Mouse (Mus musculus) liver, embryonic 11.5 days (tissue): ENCODE results near the gene Inpp5a. TPM values are rescaled to one million over a fixed set of nuclear protein-coding genes. Genes with fewer than 3 reads are reported as not detected.
A peak's percentile ranks its signal among the peaks of the same experiment; 100 is the strongest.
"Not testable (repeated sequence)": the region's sequence is repeated elsewhere in the genome, so short reads cannot be mapped to it uniquely, and the experiment has no call there.

ENCODE experiments used
- ATAC-seq: fragments of 200-750 bp; cut with Nextera tagmentation; replicated peaks from 2 replicates; pipeline ENCODE4 v1.8.0; 2017; ENCODE audit warnings: moderate number of reproducible peaks, mild to moderate bottlenecking, moderate TSS enrichment, moderate library complexity; ENCODE audit not compliant: low FRiP score
- DNase-seq: peaks from one replicate; pipeline ENCODE4 v3.0.0-alpha.2; 2017; ENCODE audit warnings: low spot score
- H3K27ac ChIP-seq: fragments of 300-500 bp; sonication (generic); 2 replicates; pipeline ENCODE4 v1.5.1; 2014; ENCODE audit warnings: mild to moderate bottlenecking, low read depth, low read length, control low read depth
- H3K27me3 ChIP-seq: fragments of 300-500 bp; sonication (generic); replicated peaks from 2 replicates; pipeline ENCODE4 v1.6.1; 2014; ENCODE audit warnings: low read length, mixed read lengths; ENCODE audit not compliant: control insufficient read depth, insufficient read depth
- H3K36me3 ChIP-seq: fragments of 300-500 bp; sonication (generic); 2 replicates; pipeline ENCODE4 v1.6.1; 2014; ENCODE audit warnings: mild to moderate bottlenecking, low read length, moderate library complexity, mixed read lengths; ENCODE audit not compliant: control insufficient read depth, insufficient read depth
- H3K4me1 ChIP-seq: fragments of 300-500 bp; sonication (generic); replicated peaks from 2 replicates; pipeline ENCODE4 v1.6.1; 2014; ENCODE audit warnings: low read length, mixed read lengths; ENCODE audit not compliant: control insufficient read depth, insufficient read depth
- H3K4me2 ChIP-seq: fragments of 300-500 bp; sonication (generic); 2 replicates; pipeline ENCODE4 v1.6.1; 2014; ENCODE audit warnings: mild to moderate bottlenecking, control low read depth, moderate library complexity
- H3K4me3 ChIP-seq: fragments of 300-500 bp; sonication (generic); 2 replicates; pipeline ENCODE4 v1.5.1; 2014; ENCODE audit warnings: low read depth, low read length, control low read depth
- H3K9ac ChIP-seq: fragments of 300-500 bp; sonication (generic); 2 replicates; pipeline ENCODE4 v1.6.1; 2014; ENCODE audit warnings: low read depth, low read length, control low read depth
- H3K9me3 ChIP-seq: fragments of 300-500 bp; sonication (generic); 2 replicates; pipeline ENCODE4 v1.6.1; 2016; ENCODE audit warnings: low read length, inconsistent platforms, mixed read lengths; ENCODE audit not compliant: control insufficient read depth
- WGBS: fragments of 180-500 bp; shearing (Covaris S2); extraction: QIAGEN DNeasy Blood & Tissue Kit; methylation state at CpG from one replicate; pipeline ENCODE4 v1.1.7; 2014; 5-methylcytosine and 5-hydroxymethylcytosine counted together
- polyA plus RNA-seq: library from polyadenylated mRNA; unstranded; fragments of >200 nt; fragmentation: Nextera tagmentation; extraction: Ambion mirVana; gene quantifications from 2 replicates; pipeline ENCODE4 v1.2.1, GENCODE M21; 2014

The Inpp5a gene
- polyA plus RNA-seq, 1 experiment from 2014 or later: 11.8 TPM

DNA sequence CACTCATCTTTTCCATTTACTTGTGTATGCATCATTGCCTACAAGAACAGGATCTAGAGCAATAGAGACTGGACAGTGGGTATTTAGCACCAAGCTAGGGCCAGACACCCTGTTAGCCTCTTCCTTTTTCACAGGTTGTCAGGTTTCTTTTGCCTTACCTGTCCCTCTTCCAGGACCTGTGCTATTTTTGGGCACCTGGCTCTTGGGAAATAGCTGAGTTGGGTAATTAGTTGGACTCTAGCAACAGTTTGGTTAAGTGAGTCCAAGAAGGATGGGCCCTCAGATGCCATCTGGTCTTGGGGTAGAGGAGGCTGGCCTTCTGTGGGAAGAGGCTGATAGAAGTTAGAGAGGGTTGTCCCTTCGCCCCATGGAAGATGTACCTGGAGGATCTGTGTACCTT lies 29.5 kb downstream of the Inpp5a start:
- no peak overlapping the region for H3K9ac ChIP-seq

DNA sequence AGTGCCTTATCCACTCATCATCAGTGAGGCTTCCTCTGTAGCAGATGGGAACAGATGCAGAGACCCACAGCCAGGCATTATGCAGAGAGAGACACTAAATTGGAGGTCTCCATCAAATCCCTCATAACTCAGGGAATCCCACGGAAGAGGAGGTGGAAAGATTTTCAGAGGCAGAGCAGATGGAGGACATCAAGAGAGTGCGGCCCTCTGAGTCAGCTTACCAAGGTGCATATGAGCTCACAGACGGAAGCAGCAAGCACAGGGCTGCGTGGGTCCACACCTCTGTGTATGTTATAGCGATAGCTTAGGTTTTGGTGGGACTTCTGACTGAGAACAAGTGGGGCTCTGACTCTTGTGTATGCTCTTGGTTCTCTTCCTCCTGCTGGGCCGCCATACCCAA lies 33.9 kb downstream of the Inpp5a start:
- 90% methylated on average over 6 of the region's 6 CpGs for WGBS
- no peaks in the 10 kb centered on the region for H3K36me3 ChIP-seq
- no peaks in the 10 kb centered on the region for H3K27me3 ChIP-seq
- no peaks in the 10 kb centered on the region for H3K4me1 ChIP-seq
- ATAC-seq (no peak), DNase-seq (no peak)
- no peak overlapping the region for H3K9ac ChIP-seq
- H3K9me3 ChIP-seq: no peaks in the 10 kb centered on the region
- H3K4me2 ChIP-seq: no peak overlapping the region
- H3K4me3 ChIP-seq: no peak overlapping the region
- no peak overlapping the region for H3K27ac ChIP-seq

More for the DNA sequence above, 29.5 kb downstream of the Inpp5a start:
- no peak overlapping the region for H3K27ac ChIP-seq
- WGBS: 84% methylated on average over 1 of the region's 1 CpGs
- H3K27me3 ChIP-seq: no peaks in the 10 kb centered on the region
- H3K4me2 ChIP-seq: no peak overlapping the region
- H3K36me3 ChIP-seq: no peaks in the 10 kb centered on the region
- no peak for DNase-seq
- ATAC-seq: no peak
- no peak overlapping the region for H3K4me3 ChIP-seq
- H3K4me1 ChIP-seq: no peaks in the 10 kb centered on the region
- H3K9me3 ChIP-seq: no peaks in the 10 kb centered on the region

DNA sequence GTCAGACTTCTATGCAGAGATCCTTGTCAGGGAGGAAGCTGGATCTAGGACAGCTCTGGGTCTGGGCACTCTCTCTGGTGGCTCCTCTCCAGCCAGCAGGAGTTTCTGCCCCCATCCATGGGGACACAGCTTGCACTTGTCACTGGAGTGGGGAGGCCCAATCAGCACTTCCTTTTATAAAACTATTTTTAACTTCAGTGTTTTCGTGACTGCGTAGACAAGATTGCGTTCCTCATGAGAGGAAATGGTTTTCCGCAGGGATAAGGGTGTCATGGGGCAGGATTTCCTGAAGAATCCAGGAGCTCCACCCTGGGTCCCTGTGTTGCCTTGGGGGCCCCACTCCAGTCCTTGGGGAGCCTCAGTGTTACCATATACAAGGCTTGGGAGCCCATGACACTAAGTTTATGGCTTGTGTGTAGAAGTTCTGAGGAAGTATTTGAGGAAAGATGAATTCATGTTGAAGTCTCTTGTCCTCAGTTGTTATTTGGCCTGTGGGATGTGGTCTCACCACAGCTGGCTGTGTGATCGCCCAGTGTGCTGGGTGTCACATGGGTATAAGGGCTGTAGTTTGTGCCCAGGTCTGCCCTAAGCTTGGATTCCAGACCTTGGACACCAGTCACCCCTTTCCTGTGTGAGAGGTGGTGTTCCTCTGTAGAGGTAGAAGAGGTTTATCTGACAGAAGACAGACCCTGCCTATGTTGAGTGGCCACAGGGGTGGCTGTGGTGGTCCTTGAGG lies 45.4 kb downstream of the Inpp5a start:
- WGBS: 54% methylated on average over 5 of the region's 5 CpGs
- H3K27me3 ChIP-seq: no peaks in the 10 kb centered on the region
- ATAC-seq: peak; percentile 56; the same call in 1 of the 2 replicates
- H3K27ac ChIP-seq: no peak overlapping the region
- H3K9me3 ChIP-seq: no peaks in the 10 kb centered on the region
- no peaks in the 10 kb centered on the region for H3K36me3 ChIP-seq
- H3K9ac ChIP-seq: no peak overlapping the region
- H3K4me2 ChIP-seq: no peak overlapping the region
- H3K4me1 ChIP-seq: 0 out of 2 replicates have a peak, but pooled peaks cover 3% of the 10 kb centered on the region
- H3K4me3 ChIP-seq: no peak overlapping the region
- DNase-seq: no peak

DNA sequence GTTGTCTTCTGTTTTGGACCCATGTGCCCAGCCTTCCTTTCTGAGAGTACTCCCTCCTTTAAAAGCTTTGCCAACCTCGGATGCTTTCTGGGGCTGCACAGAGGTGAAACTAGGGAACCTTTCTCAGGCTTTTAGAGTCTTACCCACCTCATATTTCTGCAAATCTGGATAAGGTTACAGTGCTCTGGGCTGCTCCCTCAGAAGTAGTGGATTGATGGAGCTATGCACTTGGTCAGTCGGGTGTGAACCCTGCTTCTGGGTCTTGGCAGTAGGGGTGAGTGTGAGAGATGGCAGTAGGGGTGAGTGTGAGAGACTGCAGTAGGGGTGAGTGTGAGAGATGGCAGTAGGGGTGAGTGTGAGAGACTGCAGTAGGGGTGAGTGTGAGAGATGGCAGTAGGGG lies 46.0 kb downstream of the Inpp5a start:
- H3K4me1 ChIP-seq, ATAC-seq: not testable (repeated sequence)
- WGBS: 74% methylated on average over 2 of the region's 2 CpGs

DNA sequence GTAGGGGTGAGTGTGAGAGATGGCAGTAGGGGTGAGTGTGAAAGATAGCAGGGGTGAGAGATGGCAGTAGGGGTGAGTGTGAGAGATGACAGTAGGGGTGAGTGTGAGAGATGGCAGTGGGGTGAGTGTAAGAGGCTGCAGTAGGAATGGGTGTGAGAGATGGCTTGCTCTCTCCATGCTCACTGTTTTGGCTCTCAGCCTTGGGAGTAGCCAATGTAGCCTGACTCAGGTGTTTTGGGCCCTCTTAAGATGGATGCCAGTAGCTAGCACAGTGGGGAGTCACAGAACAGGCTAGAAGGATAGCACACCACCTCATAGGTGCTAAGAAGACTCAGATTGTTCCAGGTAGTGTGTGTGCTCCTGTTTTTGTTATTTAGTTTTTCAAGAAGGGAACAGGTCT lies 46.8 kb downstream of the Inpp5a start:
- DNase-seq (no peak), ATAC-seq (no peak)
- 0 out of 2 replicates have a peak, but pooled peaks cover 3% of the 10 kb centered on the region for H3K4me1 ChIP-seq
- H3K36me3 ChIP-seq: no peaks in the 10 kb centered on the region
- no peaks in the 10 kb centered on the region for H3K27me3 ChIP-seq
- no peak overlapping the region for H3K4me3 ChIP-seq
- no peak overlapping the region for H3K9ac ChIP-seq
- H3K27ac ChIP-seq: no peak overlapping the region
- no peaks in the 10 kb centered on the region for H3K9me3 ChIP-seq
- no peak overlapping the region for H3K4me2 ChIP-seq

More for the DNA sequence above, 46.0 kb downstream of the Inpp5a start:
- H3K27me3 ChIP-seq, H3K27ac ChIP-seq, DNase-seq, H3K9ac ChIP-seq, H3K36me3 ChIP-seq, H3K4me2 ChIP-seq, H3K9me3 ChIP-seq, H3K4me3 ChIP-seq: not testable (repeated sequence)

DNA sequence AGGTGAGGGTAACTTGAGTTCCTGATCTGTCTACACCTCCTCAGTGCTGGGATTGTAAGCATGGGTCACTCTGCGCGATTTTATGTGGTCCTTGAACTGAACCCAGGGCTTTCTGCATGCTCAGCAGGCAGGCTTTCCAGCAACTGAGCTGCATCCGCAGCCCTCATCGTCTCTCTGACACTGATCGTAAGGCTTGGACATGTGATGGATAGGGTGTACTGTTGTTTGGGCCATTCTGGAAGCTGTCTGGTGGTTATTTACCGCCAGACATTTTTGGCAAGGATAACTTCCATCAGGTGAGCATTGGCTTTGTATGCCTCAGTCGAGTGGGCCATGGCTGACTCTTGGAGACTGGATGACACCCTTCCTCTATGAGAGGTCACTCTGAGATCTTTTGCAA lies 48.0 kb downstream of the Inpp5a start:
- no peak overlapping the region for H3K9ac ChIP-seq

DNA sequence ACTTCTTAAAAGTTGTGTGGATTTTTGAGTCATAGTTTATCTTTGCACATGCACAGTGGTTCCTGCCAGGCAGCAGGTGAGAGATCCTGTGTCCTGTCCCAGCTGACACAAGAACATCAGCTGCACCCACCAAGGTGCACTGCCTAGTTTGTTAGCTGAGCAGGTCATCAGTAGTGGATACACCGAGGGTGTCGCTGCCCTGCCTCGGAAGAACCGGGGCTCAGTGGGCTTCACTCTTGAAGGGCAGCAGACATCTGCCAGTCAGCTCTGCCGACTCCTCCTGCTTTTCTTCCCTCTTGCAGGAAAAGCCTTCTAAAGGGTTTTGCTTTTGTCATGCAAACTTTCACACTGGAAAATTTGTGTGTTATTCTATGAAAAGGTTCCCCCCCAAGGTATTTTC lies 48.6 kb downstream of the Inpp5a start:
- WGBS: 79% methylated on average over 5 of the region's 5 CpGs

More for the DNA sequence above, 48.0 kb downstream of the Inpp5a start:
- 83% methylated on average over 7 of the region's 7 CpGs for WGBS
- no peak overlapping the region for H3K4me2 ChIP-seq
- no peaks in the 10 kb centered on the region for H3K36me3 ChIP-seq
- no peak overlapping the region for H3K4me3 ChIP-seq
- peaks cover 12% of the 10 kb centered on the region; the same call in 1 of the 2 replicates for H3K4me1 ChIP-seq
- no peaks in the 10 kb centered on the region for H3K27me3 ChIP-seq
- H3K9me3 ChIP-seq: no peaks in the 10 kb centered on the region
- no peak for DNase-seq
- no peak overlapping the region for H3K27ac ChIP-seq
- no peak for ATAC-seq

DNA sequence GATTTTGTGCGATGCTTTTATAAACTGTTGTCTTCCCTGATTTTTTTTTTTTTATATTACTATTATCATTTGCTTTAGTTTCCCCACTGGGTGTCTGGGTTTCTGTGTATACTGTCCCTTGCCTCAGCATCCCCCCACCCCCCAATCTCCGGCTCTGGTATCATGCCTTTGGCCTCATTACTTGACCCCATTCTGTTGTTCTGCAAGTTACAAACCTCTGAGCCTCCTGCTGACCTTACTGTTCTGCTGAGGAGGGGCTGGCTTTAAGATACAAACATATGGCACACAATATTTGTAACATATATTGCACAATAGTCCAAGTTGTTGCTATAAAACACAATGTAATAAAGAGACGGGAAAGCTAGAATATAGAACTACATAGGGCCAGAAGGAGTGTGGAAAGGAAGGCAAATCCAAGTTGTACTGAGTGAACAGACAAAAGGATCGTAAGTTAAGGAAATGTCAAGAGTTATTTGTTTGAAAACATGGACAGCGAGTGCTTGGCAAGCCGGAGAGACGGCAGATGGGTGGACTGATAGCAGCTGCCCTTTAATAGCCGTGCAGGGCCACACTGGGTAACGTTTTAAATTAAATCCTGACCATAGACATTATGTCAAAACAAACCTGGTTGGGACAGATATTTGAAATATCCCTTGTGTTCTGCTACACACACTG lies 49.2 kb downstream of the Inpp5a start:
- no peak for DNase-seq
- no peak for ATAC-seq
- Histone ChIP-seq H3K36me3 (no peaks in the 10 kb centered on the region), H3K27ac (no peak overlapping the region), H3K4me1 (peaks cover 14% of the 10 kb centered on the region; the same call in 1 of the 2 replicates), H3K4me3 (no peak overlapping the region), H3K27me3 (no peaks in the 10 kb centered on the region), H3K4me2 (no peak overlapping the region), H3K9ac (no peak overlapping the region), H3K9me3 (no peaks in the 10 kb centered on the region)
- 69% methylated on average over 9 of the region's 9 CpGs for WGBS

More for the DNA sequence above, 48.6 kb downstream of the Inpp5a start:
- Histone ChIP-seq H3K27me3 (no peaks in the 10 kb centered on the region), H3K4me1 (peaks cover 14% of the 10 kb centered on the region; the same call in 1 of the 2 replicates), H3K36me3 (no peaks in the 10 kb centered on the region), H3K27ac (no peak overlapping the region), H3K4me2 (no peak overlapping the region), H3K9me3 (no peaks in the 10 kb centered on the region), H3K9ac (no peak overlapping the region), H3K4me3 (no peak overlapping the region)
- no peak for DNase-seq
- no peak for ATAC-seq

DNA sequence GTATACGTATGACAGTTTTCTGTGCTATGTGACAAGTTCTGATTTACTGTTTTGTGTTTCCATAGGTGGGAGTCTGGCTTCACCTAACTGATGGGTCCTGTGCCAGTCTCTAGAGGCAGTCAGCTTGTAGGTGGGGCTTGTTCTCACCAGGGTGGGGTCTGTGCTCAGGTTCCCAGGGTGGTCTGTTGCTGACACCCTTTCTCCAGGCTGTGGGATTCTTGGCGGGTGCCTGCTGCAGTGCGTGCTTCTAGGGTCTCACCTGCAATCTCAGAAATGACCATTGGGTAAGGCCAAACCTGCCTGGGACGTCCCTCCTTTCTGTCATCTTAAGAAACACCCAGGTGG lies 49.7 kb downstream of the Inpp5a start:
- H3K9me3 ChIP-seq: no peaks in the 10 kb centered on the region
- DNase-seq (no peak), ATAC-seq (no peak)
- no peak overlapping the region for H3K9ac ChIP-seq
- H3K27me3 ChIP-seq: no peaks in the 10 kb centered on the region
- no peak overlapping the region for H3K4me3 ChIP-seq
- no peaks in the 10 kb centered on the region for H3K36me3 ChIP-seq
- WGBS: 77% methylated on average over 4 of the region's 4 CpGs
- peaks cover 14% of the 10 kb centered on the region; the same call in 1 of the 2 replicates for H3K4me1 ChIP-seq
- no peak overlapping the region for H3K4me2 ChIP-seq
- no peak overlapping the region for H3K27ac ChIP-seq
